Mouse (Mus musculus) adrenal gland, postnatal 10 days (tissue): Measurements from ENCODE around the gene Rap1b. TPM values are rescaled to one million over a fixed set of nuclear protein-coding genes. Genes with fewer than 3 reads are reported as not detected.

Experiments
- DNase-seq: peaks from one replicate; pipeline ENCODE4 v3.0.0; 2021; ENCODE audit warnings: mixed read lengths
- total RNA-seq, 2 experiments: library from RNA; stranded (reverse); gene quantifications; 2 replicates each; pipeline ENCODE4 v1.2.3; 2021

Rap1b gene
- total RNA-seq, 2 experiments from 2014 or later, result 113 to 123 TPM

DNA sequence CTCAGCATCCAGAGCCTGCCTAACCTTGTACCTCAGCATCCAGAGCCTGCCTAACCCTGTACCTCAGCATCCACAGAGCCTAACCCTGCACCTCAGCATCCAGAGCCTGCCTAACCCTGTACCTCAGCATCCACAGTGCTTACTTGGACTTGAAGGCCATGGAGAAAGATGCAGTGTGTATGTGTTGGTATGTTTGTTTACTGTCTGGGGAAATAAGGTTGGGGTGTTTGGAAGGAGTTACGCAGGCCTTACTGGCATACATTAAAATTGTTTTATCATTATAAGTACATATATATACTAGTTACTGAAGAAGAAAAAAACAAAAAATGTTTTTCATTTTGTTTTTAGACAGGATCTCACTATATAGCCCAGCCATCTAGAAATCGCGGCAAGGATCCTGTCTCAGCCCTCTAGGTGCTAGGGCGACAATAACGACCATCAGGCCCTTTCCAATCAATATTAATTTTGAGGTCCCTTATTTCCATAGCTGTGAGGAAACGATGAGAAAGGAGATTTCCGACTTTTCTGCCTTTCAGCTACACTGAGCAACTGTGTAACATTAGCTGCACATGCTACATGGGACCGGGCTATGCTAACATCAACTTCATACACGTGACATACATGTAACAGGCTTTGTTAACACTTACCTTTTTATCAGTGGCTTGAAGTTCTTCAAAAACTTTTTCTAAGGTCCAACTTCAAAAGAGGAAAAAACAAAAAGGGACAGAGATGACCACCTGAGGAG lies 76.1 kb downstream of the Rap1b start:
- no peak for DNase-seq

DNA sequence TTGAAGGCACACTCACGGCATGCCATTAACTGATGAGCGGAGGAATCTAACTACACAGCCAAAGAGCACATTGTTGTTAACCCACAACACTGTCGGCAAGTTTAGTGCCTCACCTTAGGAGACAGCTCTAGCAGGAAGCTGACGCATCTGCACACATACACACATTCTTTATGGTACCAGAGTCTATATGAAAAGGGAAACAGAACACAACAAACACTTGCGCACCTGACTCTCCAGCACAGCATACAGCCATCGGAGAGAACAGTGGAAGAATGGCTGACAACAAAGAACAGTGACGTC lies 77.7 kb downstream of the Rap1b start:
- no peak for DNase-seq

GRCm38 (mm10) chr10:117767286-117768140 lies 78.3 kb downstream of the Rap1b start:
- DNase-seq, result no peak

- DNase-seq, result no peak
These were observed 79.0 kb downstream of the Rap1b start for GRCm38 (mm10) chr10:117766896-117767160.

- no peak for DNase-seq
These were observed 79.5 kb downstream of the Rap1b start for GRCm38 (mm10) chr10:117766111-117766895.

DNA sequence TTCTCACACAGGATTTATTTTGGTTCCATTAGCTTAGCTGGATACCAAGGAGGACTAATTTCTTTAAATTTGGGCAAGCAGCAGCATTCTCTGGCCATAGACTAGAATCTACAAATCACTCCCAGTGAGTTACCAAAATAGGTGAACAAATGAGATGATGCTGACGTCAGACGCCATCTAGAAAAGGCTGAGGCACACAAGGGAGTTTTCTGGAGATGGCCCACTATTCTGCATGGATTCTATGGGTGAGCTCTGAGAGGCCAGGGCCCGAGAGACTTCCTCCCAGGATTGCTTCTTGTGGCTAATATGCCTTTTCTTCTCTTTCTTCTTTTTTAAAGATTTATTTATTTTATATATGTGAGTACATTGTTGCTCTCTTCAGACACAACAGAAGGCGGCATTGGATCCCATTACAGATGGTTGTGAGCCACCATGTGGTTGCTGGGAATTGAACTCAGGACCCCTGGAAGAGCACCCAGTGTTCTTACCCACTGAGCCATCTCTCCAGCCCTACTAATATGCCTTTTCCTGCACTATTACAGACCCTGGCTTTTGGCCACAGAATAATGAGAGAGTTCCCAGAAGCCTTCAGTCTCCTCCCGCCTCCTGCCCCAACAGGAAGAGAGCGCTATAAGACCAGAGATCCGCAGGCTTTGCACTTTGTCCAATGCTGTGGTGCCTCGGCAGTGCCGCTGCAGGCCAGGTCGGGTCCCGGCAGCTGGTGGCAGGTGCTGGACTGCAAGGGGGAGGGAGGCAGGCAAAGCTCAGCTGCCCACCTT lies 80.5 kb downstream of the Rap1b start:
- no peak for DNase-seq

- no peak for DNase-seq
These were observed 81.2 kb downstream of the Rap1b start for GRCm38 (mm10) chr10:117764598-117764997.

Other genes starting within 250 kb of the Rap1b start
- 10 to 100 TPM; 18.5 to 19.1 TPM for gene Cpm, start 216.5 kb downstream of the Rap1b start, total RNA-seq
- gene Mdm2, start 135.3 kb downstream of the Rap1b start, total RNA-seq, result 10 to 100 TPM; 41.1 to 46.2 TPM
- 10 to 100 TPM; 10.5 to 14.4 TPM for gene Slc35e3, start 99.7 kb downstream of the Rap1b start, total RNA-seq
- 10 to 100 TPM; 14.4 to 16.8 TPM for gene Nup107, start 53.3 kb downstream of the Rap1b start, total RNA-seq